Mouse (Mus musculus): Measurements from ENCODE around the gene Pla2g2f. TPM values are rescaled to one million over a fixed set of nuclear protein-coding genes. Genes with fewer than 3 reads are reported as not detected.

Gene Pla2g2f
- polyA plus RNA-seq, 1 experiment from 2014 or later = not detected

- no peaks in the 10 kb centered on the region for H3K36me3 ChIP-seq (ENCODE audit: control insufficient read depth, insufficient read depth)
- 53% methylated on average over 20 of the region's 20 CpGs for WGBS
- H3K27ac ChIP-seq (ENCODE audit: low read length) = no peak overlapping the region
- H3K4me2 ChIP-seq (ENCODE audit: low read length) = no peak overlapping the region
- H3K9ac ChIP-seq (replicated peaks; ENCODE audit: low read depth, low read length) = no peak overlapping the region
- 0 out of 2 replicates have a peak, but pooled peaks cover 3% of the 10 kb centered on the region for H3K27me3 ChIP-seq (replicated peaks; ENCODE audit: control insufficient read depth, insufficient read depth, low read length)
- H3K4me3 ChIP-seq (replicated peaks; ENCODE audit: low read length) = no peak overlapping the region
- peaks cover 2% of the 10 kb centered on the region for H3K4me1 ChIP-seq (replicated peaks; ENCODE audit: control insufficient read depth, insufficient read depth, low read length)
- ATAC-seq = no peak
- no peaks in the 10 kb centered on the region for H3K9me3 ChIP-seq (ENCODE audit: control insufficient read depth, low read length)
These were observed 20.3 kb upstream of the Pla2g2f start for GRCm38 (mm10) chr4:138777417-138778407.

DNA sequence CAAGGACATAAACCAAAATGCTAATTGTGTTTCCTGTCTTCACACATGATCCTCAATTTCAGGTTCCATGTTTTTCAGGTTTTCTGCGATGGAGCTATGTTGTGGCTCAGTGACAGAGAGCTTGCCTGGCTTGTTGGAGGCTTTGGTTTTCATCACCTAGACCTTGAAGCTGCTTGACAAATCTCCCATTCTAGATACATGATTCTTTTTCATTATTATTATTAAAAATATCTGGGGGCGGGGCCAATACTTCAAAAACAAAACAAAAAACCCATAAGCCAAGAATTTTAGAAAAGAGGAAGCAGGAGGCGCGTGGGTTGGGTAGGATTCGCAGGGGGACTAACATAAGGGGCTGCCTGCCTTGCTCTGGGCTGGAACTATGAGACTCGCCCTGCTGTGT, 18.0 kb upstream of the Pla2g2f start, which contains the start of gene Pla2g2d:
Pla2g2d (plus strand) TSS at position 301 of the 400 bp plus-strand sequence.
- Histone ChIP-seq H3K4me1 (replicated peaks; ENCODE audit: control insufficient read depth, insufficient read depth, low read length) (peaks cover 2% of the 10 kb centered on the region), H3K27ac (ENCODE audit: low read length) (no peak within 1 kb of the TSS), H3K27me3 (replicated peaks; ENCODE audit: control insufficient read depth, insufficient read depth, low read length) (0 out of 2 replicates have a peak, but pooled peaks cover 3% of the 10 kb centered on the region), H3K9me3 (ENCODE audit: control insufficient read depth, low read length) (no peaks in the 10 kb centered on the region), H3K4me2 (ENCODE audit: low read length) (no peak within 1 kb of the TSS), H3K36me3 (ENCODE audit: control insufficient read depth, insufficient read depth) (no peaks in the 10 kb centered on the region), H3K9ac (replicated peaks; ENCODE audit: low read depth, low read length) (no peak within 1 kb of the TSS), H3K4me3 (replicated peaks; ENCODE audit: low read length) (no peak within 1 kb of the TSS)
- 88% methylated on average over 6 of the region's 6 CpGs for WGBS
- no peak for ATAC-seq

DNA sequence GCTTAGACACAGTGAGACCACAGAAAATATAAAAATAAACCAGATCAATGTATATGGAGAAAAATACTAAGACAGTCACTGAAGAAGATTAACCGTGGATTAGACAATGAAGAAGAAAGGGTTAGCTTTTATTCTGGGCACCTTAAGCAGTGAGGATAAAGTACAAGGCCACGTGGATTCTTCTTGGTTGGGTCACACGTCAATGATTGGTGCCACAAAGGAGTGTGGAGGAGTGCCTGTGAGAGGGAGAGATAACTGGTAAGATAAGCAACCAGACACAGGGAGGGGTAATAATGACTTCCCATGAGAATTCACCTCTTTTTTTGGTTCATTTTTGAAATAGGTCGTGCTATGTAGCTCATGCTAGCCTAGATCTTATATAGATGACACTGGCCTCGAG, 15.0 kb upstream of the Pla2g2f start:
- 86% methylated on average over 5 of the region's 5 CpGs for WGBS
- H3K4me1 ChIP-seq (replicated peaks; ENCODE audit: control insufficient read depth, insufficient read depth, low read length) = no peaks in the 10 kb centered on the region
- H3K4me2 ChIP-seq (ENCODE audit: low read length) = no peak overlapping the region
- no peak overlapping the region for H3K4me3 ChIP-seq (replicated peaks; ENCODE audit: low read length)
- H3K9ac ChIP-seq (replicated peaks; ENCODE audit: low read depth, low read length) = no peak overlapping the region
- H3K9me3 ChIP-seq (ENCODE audit: control insufficient read depth, low read length) = no peaks in the 10 kb centered on the region
- 0 out of 2 replicates have a peak, but pooled peaks cover 3% of the 10 kb centered on the region for H3K27me3 ChIP-seq (replicated peaks; ENCODE audit: control insufficient read depth, insufficient read depth, low read length)
- ATAC-seq = no peak
- H3K27ac ChIP-seq (ENCODE audit: low read length) = no peak overlapping the region
- no peaks in the 10 kb centered on the region for H3K36me3 ChIP-seq (ENCODE audit: control insufficient read depth, insufficient read depth)

DNA sequence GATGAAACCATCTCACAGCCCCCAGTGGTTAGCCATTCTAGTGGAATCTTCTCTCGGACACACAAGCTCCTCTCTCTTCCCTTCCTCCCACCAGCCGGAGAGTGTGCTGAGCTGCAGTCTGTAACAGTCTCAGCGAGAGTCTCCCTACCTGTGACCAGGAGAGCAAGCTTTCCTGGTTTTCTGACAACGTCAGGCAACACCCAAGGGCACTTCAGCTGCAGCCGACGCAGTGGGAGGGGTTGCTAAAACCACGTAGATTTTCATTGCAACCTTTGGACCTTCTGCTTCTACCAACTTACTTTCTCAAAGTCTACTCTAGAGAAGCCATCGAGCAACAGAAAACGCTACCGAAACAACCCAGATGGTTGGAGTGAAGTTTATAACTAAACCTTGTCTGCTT, 14.5 kb upstream of the Pla2g2f start:
- no peaks in the 10 kb centered on the region for H3K9me3 ChIP-seq (ENCODE audit: control insufficient read depth, low read length)
- H3K4me3 ChIP-seq (replicated peaks; ENCODE audit: low read length) = no peak overlapping the region
- H3K36me3 ChIP-seq (ENCODE audit: control insufficient read depth, insufficient read depth) = no peaks in the 10 kb centered on the region
- WGBS = 92% methylated on average over 10 of the region's 10 CpGs
- no peak overlapping the region for H3K27ac ChIP-seq (ENCODE audit: low read length)
- ATAC-seq = no peak
- H3K27me3 ChIP-seq (replicated peaks; ENCODE audit: control insufficient read depth, insufficient read depth, low read length) = 0 out of 2 replicates have a peak, but pooled peaks cover 3% of the 10 kb centered on the region
- H3K4me1 ChIP-seq (replicated peaks; ENCODE audit: control insufficient read depth, insufficient read depth, low read length) = no peaks in the 10 kb centered on the region
- H3K4me2 ChIP-seq (ENCODE audit: low read length) = no peak overlapping the region
- no peak overlapping the region for H3K9ac ChIP-seq (replicated peaks; ENCODE audit: low read depth, low read length)

DNA sequence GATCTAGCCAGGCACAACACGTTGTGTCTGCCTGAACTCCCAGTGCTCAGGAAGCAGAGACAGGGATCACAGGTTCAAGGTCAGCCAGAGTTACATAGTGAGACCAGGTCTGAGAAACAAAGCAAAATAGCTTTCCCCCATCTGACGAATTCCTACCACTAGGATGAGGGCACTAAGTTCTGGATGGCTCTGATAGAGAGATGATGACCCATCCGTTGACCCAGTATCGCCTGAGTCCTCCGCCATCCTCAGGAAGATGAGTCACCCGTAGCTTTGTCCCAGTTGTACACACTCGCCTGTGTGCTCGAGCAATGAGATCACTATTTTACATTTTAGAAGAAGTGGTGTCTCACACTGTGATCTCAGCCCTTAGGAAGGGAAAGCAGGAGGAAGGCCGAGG, 4.8 kb upstream of the Pla2g2f start:
- H3K4me3 ChIP-seq (replicated peaks; ENCODE audit: low read length) = no peak overlapping the region
- WGBS = 87% methylated on average over 9 of the region's 9 CpGs

GRCm38 (mm10) chr4:138755983-138756382, 1.4 kb downstream of the Pla2g2f start:
- no peak overlapping the region for H3K27ac ChIP-seq (ENCODE audit: low read length)
- no peak for ATAC-seq

More for the DNA sequence above, 4.8 kb upstream of the Pla2g2f start:
- Histone ChIP-seq H3K36me3 (ENCODE audit: control insufficient read depth, insufficient read depth) (no peaks in the 10 kb centered on the region), H3K4me1 (replicated peaks; ENCODE audit: control insufficient read depth, insufficient read depth, low read length) (no peaks in the 10 kb centered on the region), H3K27ac (ENCODE audit: low read length) (no peak overlapping the region), H3K27me3 (replicated peaks; ENCODE audit: control insufficient read depth, insufficient read depth, low read length) (no peaks in the 10 kb centered on the region), H3K9ac (replicated peaks; ENCODE audit: low read depth, low read length) (no peak overlapping the region), H3K4me2 (ENCODE audit: low read length) (no peak overlapping the region), H3K9me3 (ENCODE audit: control insufficient read depth, low read length) (no peaks in the 10 kb centered on the region)
- no peak for ATAC-seq

GRCm38 (mm10) chr4:138755439-138755838, 2.0 kb downstream of the Pla2g2f start:
- H3K9me3 ChIP-seq (ENCODE audit: control insufficient read depth, low read length) = no peaks in the 10 kb centered on the region
- H3K9ac ChIP-seq (replicated peaks; ENCODE audit: low read depth, low read length) = no peak overlapping the region
- H3K36me3 ChIP-seq (ENCODE audit: control insufficient read depth, insufficient read depth) = no peaks in the 10 kb centered on the region
- H3K27me3 ChIP-seq (replicated peaks; ENCODE audit: control insufficient read depth, insufficient read depth, low read length) = no peaks in the 10 kb centered on the region
- no peaks in the 10 kb centered on the region for H3K4me1 ChIP-seq (replicated peaks; ENCODE audit: control insufficient read depth, insufficient read depth, low read length)
- no peak overlapping the region for H3K27ac ChIP-seq (ENCODE audit: low read length)
- H3K4me2 ChIP-seq (ENCODE audit: low read length) = no peak overlapping the region
- ATAC-seq = no peak
- WGBS = 73% methylated on average over 4 of the region's 4 CpGs
- no peak overlapping the region for H3K4me3 ChIP-seq (replicated peaks; ENCODE audit: low read length)

More at GRCm38 (mm10) chr4:138755983-138756382, 1.4 kb downstream of the Pla2g2f start:
- no peak overlapping the region for H3K4me2 ChIP-seq (ENCODE audit: low read length)
- no peaks in the 10 kb centered on the region for H3K36me3 ChIP-seq (ENCODE audit: control insufficient read depth, insufficient read depth)
- WGBS = 76% methylated on average over 11 of the region's 11 CpGs
- H3K4me3 ChIP-seq (replicated peaks; ENCODE audit: low read length) = no peak overlapping the region
- H3K9me3 ChIP-seq (ENCODE audit: control insufficient read depth, low read length) = no peaks in the 10 kb centered on the region
- no peak overlapping the region for H3K9ac ChIP-seq (replicated peaks; ENCODE audit: low read depth, low read length)
- H3K27me3 ChIP-seq (replicated peaks; ENCODE audit: control insufficient read depth, insufficient read depth, low read length) = no peaks in the 10 kb centered on the region
- H3K4me1 ChIP-seq (replicated peaks; ENCODE audit: control insufficient read depth, insufficient read depth, low read length) = no peaks in the 10 kb centered on the region

- Histone ChIP-seq H3K9me3 (ENCODE audit: control insufficient read depth, low read length) (no peaks in the 10 kb centered on the region), H3K4me1 (replicated peaks; ENCODE audit: control insufficient read depth, insufficient read depth, low read length) (no peaks in the 10 kb centered on the region), H3K4me2 (ENCODE audit: low read length) (no peak overlapping the region), H3K27ac (ENCODE audit: low read length) (no peak overlapping the region), H3K4me3 (replicated peaks; ENCODE audit: low read length) (no peak overlapping the region), H3K9ac (replicated peaks; ENCODE audit: low read depth, low read length) (no peak overlapping the region), H3K27me3 (replicated peaks; ENCODE audit: control insufficient read depth, insufficient read depth, low read length) (no peaks in the 10 kb centered on the region), H3K36me3 (ENCODE audit: control insufficient read depth, insufficient read depth) (no peaks in the 10 kb centered on the region)
- WGBS = 88% methylated on average over 9 of the region's 9 CpGs
- ATAC-seq = no peak
These were observed 3.0 kb downstream of the Pla2g2f start for GRCm38 (mm10) chr4:138754432-138754831.

GRCm38 (mm10) chr4:138753608-138754007, 3.8 kb downstream of the Pla2g2f start:
- H3K4me3 ChIP-seq (replicated peaks; ENCODE audit: low read length) = no peak overlapping the region
- H3K4me2 ChIP-seq (ENCODE audit: low read length) = no peak overlapping the region
- no peaks in the 10 kb centered on the region for H3K4me1 ChIP-seq (replicated peaks; ENCODE audit: control insufficient read depth, insufficient read depth, low read length)
- 95% methylated on average over 3 of the region's 3 CpGs for WGBS
- H3K27ac ChIP-seq (ENCODE audit: low read length) = no peak overlapping the region
- ATAC-seq = no peak
- no peak overlapping the region for H3K9ac ChIP-seq (replicated peaks; ENCODE audit: low read depth, low read length)
- no peaks in the 10 kb centered on the region for H3K36me3 ChIP-seq (ENCODE audit: control insufficient read depth, insufficient read depth)
- no peaks in the 10 kb centered on the region for H3K9me3 ChIP-seq (ENCODE audit: control insufficient read depth, low read length)
- no peaks in the 10 kb centered on the region for H3K27me3 ChIP-seq (replicated peaks; ENCODE audit: control insufficient read depth, insufficient read depth, low read length)
